Mouse (Mus musculus): ENCODE measurements at regions not wholly inside any gene's neighbourhood (a gene's known extent, or its start where the extent isn't known, plus 50 kb on each side); places are given as distances from the start of the nearest gene placed in this dataset.
A peak's percentile ranks its signal among the peaks of the same experiment; 100 is the strongest.

- Histone ChIP-seq H3K4me3 (replicated peaks) (no peak overlapping the region), H3K36me3 (no peaks in the 10 kb centered on the region), H3K4me1 (replicated peaks) (no peaks in the 10 kb centered on the region), H3K27me3 (no peaks in the 10 kb centered on the region), H3K9ac (replicated peaks) (no peak overlapping the region), H3K27ac (no peak overlapping the region), H3K4me2 (replicated peaks) (no peak overlapping the region), H3K9me3 (no peaks in the 10 kb centered on the region)
- 90% methylated on average over 9 of the region's 9 CpGs for WGBS
- ATAC-seq = no peak
Observed at GRCm38 (mm10) chr10:121150668-121151067, 116.9 kb downstream of the Wif1 start.

GRCm38 (mm10) chr10:121153625-121154024, 119.9 kb downstream of the Wif1 start:
- Histone ChIP-seq H3K27me3 (no peaks in the 10 kb centered on the region), H3K9ac (replicated peaks) (no peak overlapping the region), H3K36me3 (no peaks in the 10 kb centered on the region), H3K9me3 (no peaks in the 10 kb centered on the region), H3K4me3 (replicated peaks) (no peak overlapping the region), H3K4me2 (replicated peaks) (no peak overlapping the region), H3K27ac (no peak overlapping the region), H3K4me1 (replicated peaks) (no peaks in the 10 kb centered on the region)
- 74% methylated on average over 4 of the region's 4 CpGs for WGBS
- no peak for ATAC-seq

- Histone ChIP-seq H3K4me1 (replicated peaks) (no peaks in the 10 kb centered on the region), H3K27ac (no peak overlapping the region), H3K9me3 (no peaks in the 10 kb centered on the region), H3K4me2 (replicated peaks) (no peak overlapping the region), H3K9ac (replicated peaks) (no peak overlapping the region), H3K4me3 (replicated peaks) (no peak overlapping the region), H3K36me3 (no peaks in the 10 kb centered on the region), H3K27me3 (no peaks in the 10 kb centered on the region)
- no peak for ATAC-seq
- 53% methylated on average over 7 of the region's 7 CpGs for WGBS
Observed at GRCm38 (mm10) chr10:121160499-121160898, 126.7 kb downstream of the Wif1 start.

GRCm38 (mm10) chr10:121161201-121161600, 127.4 kb downstream of the Wif1 start:
- Histone ChIP-seq H3K36me3 (no peaks in the 10 kb centered on the region), H3K4me3 (replicated peaks) (no peak overlapping the region), H3K9ac (replicated peaks) (no peak overlapping the region), H3K9me3 (no peaks in the 10 kb centered on the region), H3K27me3 (no peaks in the 10 kb centered on the region), H3K27ac (no peak overlapping the region), H3K4me1 (replicated peaks) (no peaks in the 10 kb centered on the region), H3K4me2 (replicated peaks) (no peak overlapping the region)
- 89% methylated on average over 11 of the region's 11 CpGs for WGBS
- no peak for ATAC-seq

DNA sequence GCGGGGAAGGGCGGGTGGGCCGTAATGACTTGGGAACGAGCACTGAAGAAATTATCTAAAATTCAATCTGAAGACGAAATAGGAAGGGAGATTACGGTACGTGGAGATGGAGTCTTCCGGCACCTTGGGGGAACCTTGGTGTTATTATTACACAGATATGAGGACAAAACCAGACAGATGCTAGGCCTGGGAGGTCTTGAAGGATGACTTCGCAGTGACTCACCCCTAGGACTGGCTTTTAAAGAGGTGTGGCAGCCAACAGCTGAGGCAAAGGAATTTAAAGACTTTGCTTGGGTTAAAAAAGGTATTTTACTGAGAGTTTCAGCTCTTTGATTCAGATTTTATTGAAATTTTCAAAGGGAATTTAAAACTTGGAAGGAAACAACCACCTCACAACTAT, 140.3 kb downstream of the Wif1 start:
- 92% methylated on average over 9 of the region's 9 CpGs for WGBS
- H3K36me3 ChIP-seq = no peaks in the 10 kb centered on the region
- no peak overlapping the region for H3K27ac ChIP-seq
- no peak overlapping the region for H3K4me2 ChIP-seq (replicated peaks)
- no peaks in the 10 kb centered on the region for H3K4me1 ChIP-seq (replicated peaks)
- no peaks in the 10 kb centered on the region for H3K9me3 ChIP-seq
- H3K27me3 ChIP-seq = no peaks in the 10 kb centered on the region
- H3K4me3 ChIP-seq (replicated peaks) = no peak overlapping the region
- no peak overlapping the region for H3K9ac ChIP-seq (replicated peaks)
- ATAC-seq = no peak

- no peak for ATAC-seq
- no peaks in the 10 kb centered on the region for H3K36me3 ChIP-seq
- no peak overlapping the region for H3K9ac ChIP-seq (replicated peaks)
- no peak overlapping the region for H3K27ac ChIP-seq
- WGBS = 97% methylated on average over 7 of the region's 7 CpGs
- no peaks in the 10 kb centered on the region for H3K4me1 ChIP-seq (replicated peaks)
- no peak overlapping the region for H3K4me3 ChIP-seq (replicated peaks)
- H3K4me2 ChIP-seq (replicated peaks) = no peak overlapping the region
- no peaks in the 10 kb centered on the region for H3K9me3 ChIP-seq
- no peaks in the 10 kb centered on the region for H3K27me3 ChIP-seq
Observed at GRCm38 (mm10) chr10:121189139-121189538, 155.4 kb downstream of the Wif1 start.

GRCm38 (mm10) chr10:121199236-121199635, 151.8 kb downstream of the Tbc1d30 start:
- Histone ChIP-seq H3K4me2 (replicated peaks) (no peak overlapping the region), H3K27ac (no peak overlapping the region), H3K9me3 (no peaks in the 10 kb centered on the region), H3K4me1 (replicated peaks) (no peaks in the 10 kb centered on the region), H3K27me3 (peaks cover 26% of the 10 kb centered on the region), H3K36me3 (no peaks in the 10 kb centered on the region), H3K9ac (replicated peaks) (no peak overlapping the region), H3K4me3 (replicated peaks) (no peak overlapping the region)
- 70% methylated on average over 2 of the region's 2 CpGs for WGBS
- no peak for ATAC-seq

DNA sequence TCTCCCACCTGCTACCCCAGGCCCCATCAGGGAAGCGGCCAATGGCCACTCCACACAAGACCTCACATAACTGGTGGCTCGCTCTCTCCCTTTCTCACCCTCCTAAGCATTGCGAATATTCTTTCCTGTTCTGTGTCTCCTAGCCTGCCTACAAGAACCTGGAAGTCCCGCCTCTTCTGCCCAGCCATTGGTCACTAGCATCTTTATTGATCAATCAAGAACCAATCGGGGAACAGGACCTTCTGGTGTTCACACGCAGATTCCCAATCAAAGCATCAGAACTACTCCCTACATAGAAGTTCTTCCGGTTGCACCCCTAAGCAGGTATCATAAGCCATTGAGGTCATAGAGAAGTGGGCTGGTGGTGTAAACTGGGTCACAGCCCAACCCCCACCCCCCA, 148.5 kb downstream of the Tbc1d30 start:
- Histone ChIP-seq H3K27ac (no peak overlapping the region), H3K36me3 (no peaks in the 10 kb centered on the region), H3K9ac (replicated peaks) (no peak overlapping the region), H3K27me3 (peaks cover 29% of the 10 kb centered on the region), H3K9me3 (no peaks in the 10 kb centered on the region), H3K4me2 (replicated peaks) (no peak overlapping the region), H3K4me3 (replicated peaks) (no peak overlapping the region), H3K4me1 (replicated peaks) (peaks cover 17% of the 10 kb centered on the region)
- 93% methylated on average over 7 of the region's 7 CpGs for WGBS
- no peak for ATAC-seq

DNA sequence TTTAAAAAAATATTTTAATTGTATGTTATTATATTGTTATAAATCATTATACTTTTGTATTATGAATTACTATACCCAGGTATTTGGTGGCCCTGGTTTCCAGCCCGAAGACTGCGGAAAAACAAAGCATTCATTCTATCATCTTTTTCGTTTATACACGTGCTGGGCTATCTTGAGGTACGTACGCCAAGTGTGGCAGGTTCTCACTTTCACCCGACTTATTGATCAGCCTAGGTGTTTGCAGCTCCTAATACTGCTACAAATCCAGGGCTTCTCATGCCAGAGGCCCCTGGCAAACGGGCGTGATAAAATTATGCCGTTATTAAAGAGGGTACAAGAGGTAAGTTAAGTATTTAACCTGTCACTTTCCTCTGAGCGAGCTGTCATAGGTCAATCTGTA, 145.5 kb downstream of the Tbc1d30 start:
- Histone ChIP-seq H3K4me3 (replicated peaks) (no peak overlapping the region), H3K27ac (peak overlapping the region; percentile 78), H3K4me1 (replicated peaks) (peaks cover 17% of the 10 kb centered on the region), H3K9ac (replicated peaks) (0 out of 2 replicates have a peak overlapping the region, but pooled peaks have one; percentile 11), H3K27me3 (peaks cover 28% of the 10 kb centered on the region), H3K36me3 (no peaks in the 10 kb centered on the region), H3K4me2 (replicated peaks) (no peak overlapping the region; the same call in 1 of the 2 replicates), H3K9me3 (no peaks in the 10 kb centered on the region)
- peak; percentile 21; the same call in 1 of the 2 replicates for ATAC-seq
- 75% methylated on average over 11 of the region's 11 CpGs for WGBS

GRCm38 (mm10) chr10:121206002-121206742, 144.9 kb downstream of the Tbc1d30 start:
- no peaks in the 10 kb centered on the region for H3K36me3 ChIP-seq
- H3K4me3 ChIP-seq (replicated peaks) = no peak overlapping the region
- ATAC-seq = peak; percentile 95
- 9% methylated on average over 15 of the region's 15 CpGs for whole genome bisulfite sequencing
- H3K9me3 ChIP-seq = no peaks in the 10 kb centered on the region
- peak overlapping the region; percentile 32 for H3K4me2 ChIP-seq (replicated peaks)
- H3K27me3 ChIP-seq = peaks cover 25% of the 10 kb centered on the region
- peak overlapping the region; percentile 11; the same call in 1 of the 2 replicates for H3K9ac ChIP-seq (replicated peaks)
- H3K4me1 ChIP-seq (replicated peaks) = peaks cover 17% of the 10 kb centered on the region
- H3K27ac ChIP-seq = peak overlapping the region; percentile 78

- Histone ChIP-seq H3K4me2 (replicated peaks) (peak overlapping the region; percentile 32), H3K4me3 (replicated peaks) (no peak overlapping the region), H3K4me1 (replicated peaks) (peaks cover 17% of the 10 kb centered on the region), H3K27me3 (peaks cover 24% of the 10 kb centered on the region), H3K9ac (replicated peaks) (0 out of 2 replicates have a peak overlapping the region, but pooled peaks have one; percentile 11), H3K27ac (peak overlapping the region; percentile 78), H3K36me3 (no peaks in the 10 kb centered on the region), H3K9me3 (no peaks in the 10 kb centered on the region)
- ATAC-seq = peak; percentile 58
- WGBS = 21% methylated on average over 3 of the region's 3 CpGs
Observed at GRCm38 (mm10) chr10:121206743-121207039, 144.4 kb downstream of the Tbc1d30 start.
